Mouse (Mus musculus) erythroid progenitor cell, adult 5-6 weeks (primary cell): ENCODE results near the gene Spsb1. TPM values are rescaled to one million over a fixed set of nuclear protein-coding genes. Genes with fewer than 3 reads are reported as not detected.

Experiments
- ATAC-seq: replicated peaks from 2 replicates; pipeline ENCODE4 v1.8.0; 2016; ENCODE audit warnings: moderate number of reproducible peaks, mild to moderate bottlenecking, moderate TSS enrichment, inconsistent platforms; ENCODE audit not compliant: poor library complexity, low FRiP score, severe bottlenecking
- total RNA-seq, 2 experiments: library from RNA; stranded (forward) in 1 of 2; stranded (reverse) in 1 of 2; fragments of 150-400 nt in 1 of 2; fragments of 186-747, 209-891 nt in 1 of 2; gene quantifications; 2 replicates each; pipeline versions ENCODE4 v1.2.3 to v1.2.4; 2015 to 2017; ENCODE audit warnings: low replicate concordance in 2 of 2

Spsb1 gene
- total RNA-seq, 2 experiments from 2014 or later: not detected

DNA sequence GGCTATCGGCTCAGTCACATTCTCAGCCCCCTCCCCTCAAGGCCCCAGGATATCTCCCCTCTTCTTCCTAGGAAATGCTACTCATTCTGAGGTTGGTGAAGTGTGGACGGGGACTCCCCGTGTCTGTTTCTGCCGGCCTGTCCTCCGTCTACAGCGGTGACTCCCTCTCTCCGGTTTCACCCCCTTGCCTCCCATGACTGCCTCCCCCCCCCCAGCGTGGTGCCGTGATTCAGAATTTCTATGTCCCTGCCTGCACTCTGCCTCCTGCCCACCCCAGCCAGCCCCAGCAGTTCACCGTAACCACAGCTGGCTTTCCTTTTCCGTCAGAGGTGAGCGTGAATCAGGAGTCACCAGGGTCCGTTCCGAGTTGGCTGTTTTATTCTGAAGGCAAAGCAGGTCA, 86.1 kb downstream of the Spsb1 start:
- no peak for ATAC-seq

DNA sequence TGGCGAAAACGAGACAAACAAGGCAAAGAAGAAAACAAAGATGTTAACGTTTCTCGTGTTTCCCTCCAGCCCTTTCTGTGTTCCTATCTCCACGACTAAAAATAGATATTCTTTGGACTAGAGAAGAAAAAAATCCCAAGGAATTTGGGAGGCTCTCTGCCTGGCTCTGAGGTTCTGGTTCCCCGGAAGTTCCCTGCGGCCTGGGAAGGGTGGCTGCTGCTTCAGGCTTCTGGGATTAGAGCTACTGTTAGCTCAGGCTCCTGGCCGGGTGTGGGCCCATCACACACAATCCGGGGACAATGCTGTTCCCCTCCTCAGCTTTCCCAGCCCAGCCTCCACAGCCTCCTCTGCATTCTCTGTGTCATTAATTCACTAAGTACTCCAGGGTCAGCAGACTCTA, 86.8 kb downstream of the Spsb1 start:
- no peak for ATAC-seq

DNA sequence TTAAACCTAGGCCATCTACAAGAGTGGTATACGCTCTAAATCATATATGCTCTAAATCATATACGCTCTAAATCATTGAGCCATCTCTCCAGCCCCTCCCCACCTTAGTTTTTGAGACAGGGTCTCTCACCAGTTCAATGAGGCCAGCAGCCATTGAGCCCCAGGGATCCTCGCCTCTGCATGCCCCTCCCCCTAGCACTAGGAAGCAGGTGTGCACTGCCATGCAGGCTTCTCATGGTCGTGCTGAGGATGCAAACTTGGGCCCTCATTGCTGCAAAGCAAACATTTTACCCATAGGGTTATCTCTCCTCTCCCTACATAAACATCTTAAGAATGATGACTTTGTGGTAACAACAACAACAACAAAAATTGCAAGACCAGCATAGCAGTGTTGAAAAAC, 87.5 kb downstream of the Spsb1 start:
- ATAC-seq: no peak

DNA sequence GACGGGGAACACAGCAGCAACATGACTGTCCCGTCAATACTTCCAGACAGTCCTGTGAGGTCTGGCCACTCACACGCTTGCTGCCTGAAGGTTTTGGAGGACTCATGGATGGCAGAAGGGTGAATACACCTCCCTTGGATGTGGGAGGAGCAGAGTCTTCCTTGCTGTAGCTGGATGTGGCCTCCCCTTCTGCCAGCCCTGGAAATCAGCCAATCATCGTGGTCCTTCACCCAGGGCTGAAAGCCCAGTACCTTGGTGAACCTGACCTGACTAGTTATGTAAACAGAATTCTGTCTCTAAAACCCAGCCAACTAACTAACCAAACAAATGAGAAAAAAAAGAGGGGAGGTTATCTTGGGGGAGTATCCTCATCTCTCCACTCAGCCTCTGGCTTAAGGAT, 90.4 kb downstream of the Spsb1 start:
- no peak for ATAC-seq

DNA sequence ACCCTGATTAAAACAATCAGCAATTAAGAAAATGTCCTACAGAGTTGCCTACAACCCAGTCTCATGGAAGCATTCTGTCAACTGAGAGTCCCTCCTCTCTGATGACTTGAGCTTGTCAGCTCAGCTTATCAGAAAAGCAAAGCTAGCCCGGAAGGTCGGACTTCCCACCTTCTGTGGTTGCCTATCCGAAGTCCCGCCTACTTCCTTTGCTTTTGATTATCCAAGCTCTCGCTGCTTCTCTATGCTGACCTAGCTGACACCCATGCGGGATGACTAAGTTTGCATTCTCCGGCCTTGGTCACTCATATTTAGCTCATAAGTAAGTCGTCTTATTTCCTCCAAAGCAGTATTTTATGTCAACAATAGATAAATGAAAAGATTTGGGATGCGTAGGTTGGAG, 91.3 kb downstream of the Spsb1 start:
- no peak for ATAC-seq

DNA sequence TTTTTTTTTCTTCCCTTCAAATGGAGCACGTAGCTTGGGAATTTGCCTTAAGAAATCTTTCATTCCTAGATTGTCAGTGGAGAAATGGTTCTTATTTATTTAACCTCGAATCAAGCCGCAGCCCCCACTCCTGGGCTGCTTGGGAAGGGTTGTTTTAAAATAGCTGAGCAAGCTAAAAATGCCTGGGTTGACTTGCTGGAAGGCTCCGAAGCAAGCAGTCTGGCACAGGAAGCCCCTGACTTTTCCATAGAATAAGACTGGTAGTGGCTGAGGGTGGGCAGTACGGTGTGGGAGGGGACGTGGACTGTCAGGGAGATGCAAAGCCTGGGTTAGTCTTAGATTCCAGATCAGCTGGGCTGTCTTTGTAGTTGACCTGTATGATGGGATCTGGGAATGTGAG, 94.5 kb downstream of the Spsb1 start:
- no peak for ATAC-seq

DNA sequence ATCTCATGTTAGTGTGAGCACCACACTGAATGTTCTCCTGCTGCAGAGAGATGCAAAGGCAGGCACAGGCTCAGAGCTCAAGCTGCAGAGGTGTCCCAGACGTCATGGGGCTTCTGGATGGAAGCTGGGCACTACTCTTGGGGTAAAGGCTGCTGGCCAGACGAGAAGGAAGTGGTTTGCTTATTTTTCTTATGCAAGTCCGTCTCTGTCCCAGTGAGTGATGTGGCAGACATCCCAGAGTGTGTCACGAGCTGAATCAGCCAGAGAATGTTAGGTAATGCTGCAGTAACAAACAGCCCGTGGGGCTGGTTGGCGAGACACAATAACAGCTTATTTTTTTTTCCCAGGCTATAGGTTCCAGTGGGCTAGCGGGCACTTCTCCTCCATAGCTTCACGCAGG, 96.3 kb downstream of the Spsb1 start:
- ATAC-seq: no peak

DNA sequence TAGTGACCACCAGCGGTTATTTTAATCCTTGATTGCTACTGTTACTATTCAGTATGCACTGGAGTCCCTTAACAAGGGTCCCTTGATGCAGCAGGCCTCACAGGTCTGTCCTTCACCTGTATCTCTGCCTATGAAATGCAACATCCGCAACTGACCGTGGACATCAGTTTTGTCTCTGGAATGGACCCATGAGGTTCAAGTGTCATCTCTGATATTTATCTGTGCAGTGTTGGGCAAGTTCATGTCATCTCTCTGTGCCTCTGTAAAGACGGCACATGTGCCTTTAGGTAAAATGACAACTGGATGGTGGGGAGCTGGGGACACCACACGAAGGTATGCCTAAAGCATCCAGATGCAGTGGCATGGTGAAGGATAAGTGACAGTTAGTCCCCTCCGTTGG, 96.7 kb downstream of the Spsb1 start:
- ATAC-seq: no peak

DNA sequence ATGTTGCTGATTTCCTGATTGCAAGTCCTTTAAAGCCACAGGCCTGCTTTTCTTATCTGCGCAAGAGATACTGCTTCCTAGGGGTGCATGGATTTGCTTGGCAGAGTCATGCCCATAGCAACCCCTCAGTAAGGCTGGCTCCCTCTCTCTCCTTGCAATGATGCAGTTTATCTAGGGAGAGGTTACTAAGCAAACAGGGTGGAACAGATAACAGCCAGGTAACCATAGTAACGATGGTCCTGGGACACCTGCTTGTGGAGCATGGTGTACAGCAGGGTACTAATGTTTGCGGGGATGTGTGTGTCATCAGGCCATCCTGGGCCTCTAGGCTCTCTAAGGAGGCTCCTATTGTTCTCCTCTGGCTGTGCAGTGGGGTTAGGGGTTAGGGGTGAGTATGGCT, 97.2 kb downstream of the Spsb1 start:
- no peak for ATAC-seq

DNA sequence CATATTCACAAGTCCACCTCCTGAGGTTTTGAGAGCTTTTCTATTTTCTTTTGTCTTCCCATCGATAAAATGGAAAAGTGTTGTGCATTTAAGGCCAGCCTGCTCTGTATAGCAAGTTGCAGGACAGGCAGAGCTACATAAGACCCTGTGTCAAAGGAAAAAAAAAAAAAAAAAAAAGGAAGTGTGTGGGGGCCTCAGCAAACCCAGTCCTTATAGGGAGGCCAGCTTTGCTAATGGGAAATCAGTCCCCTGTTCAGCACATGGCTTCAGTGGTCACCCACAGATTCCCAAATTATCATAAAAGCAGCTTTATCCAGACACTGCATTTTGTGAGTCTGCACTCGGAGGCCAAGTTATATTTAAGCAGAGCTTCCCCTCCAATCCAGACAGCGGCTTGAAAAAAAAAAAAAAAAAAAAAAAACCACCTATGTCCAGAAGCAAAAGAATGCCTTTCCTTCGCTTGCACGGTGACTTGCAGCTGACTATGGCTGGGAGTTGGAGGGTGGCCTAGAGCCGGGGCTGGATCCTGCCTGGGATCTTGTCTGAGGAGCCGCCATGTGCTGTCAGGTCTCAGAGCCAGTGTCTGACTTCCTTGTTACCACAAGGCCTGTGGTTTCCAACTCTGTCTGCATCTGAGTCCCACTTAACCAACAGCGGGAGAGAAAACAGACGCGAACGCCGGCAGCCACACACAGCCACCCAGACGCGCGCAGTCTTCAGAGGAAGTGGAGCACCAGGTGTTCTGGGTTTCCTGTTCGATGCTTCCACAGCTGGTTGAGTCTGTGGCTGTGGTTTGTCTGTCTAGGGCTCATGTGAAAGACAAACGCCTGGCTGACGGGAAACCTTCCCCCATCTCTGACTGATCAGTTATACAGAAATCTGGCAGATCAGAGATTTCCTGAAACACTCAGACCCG, 98.7 kb downstream of the Spsb1 start:
- no peak for ATAC-seq

DNA sequence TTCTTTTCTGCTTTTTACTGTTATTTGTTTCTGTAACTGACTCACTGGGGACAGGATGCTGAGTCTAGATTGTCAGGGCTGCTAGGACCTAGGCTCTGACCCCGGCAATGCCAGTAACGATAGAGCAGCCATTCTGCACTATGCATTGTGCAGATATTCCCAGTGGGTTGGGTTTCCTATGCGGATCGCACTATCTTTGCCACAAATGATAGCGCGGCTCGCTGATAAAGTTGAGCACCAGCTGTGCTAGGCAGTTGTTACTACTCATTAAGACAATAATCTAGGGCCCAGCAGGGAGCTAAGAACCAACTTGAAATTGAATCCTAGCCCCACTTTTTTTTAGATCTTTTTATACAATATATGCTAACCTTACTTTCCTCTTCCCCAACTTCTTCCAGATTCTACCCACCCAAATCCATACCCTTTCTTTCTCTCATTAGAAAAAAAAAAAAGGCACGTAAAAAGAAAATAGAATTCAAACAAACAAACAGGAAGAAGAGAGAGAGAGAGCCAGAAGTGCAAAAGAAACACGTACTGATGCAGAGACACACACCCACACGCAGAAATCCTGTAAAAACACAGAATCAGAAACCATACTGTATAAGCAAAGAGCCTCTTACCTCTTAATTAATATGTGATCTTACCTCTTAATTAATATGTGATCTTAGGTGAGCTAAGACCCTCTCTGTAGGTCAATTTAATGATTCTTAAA, 99.5 kb downstream of the Spsb1 start:
- no peak for ATAC-seq

DNA sequence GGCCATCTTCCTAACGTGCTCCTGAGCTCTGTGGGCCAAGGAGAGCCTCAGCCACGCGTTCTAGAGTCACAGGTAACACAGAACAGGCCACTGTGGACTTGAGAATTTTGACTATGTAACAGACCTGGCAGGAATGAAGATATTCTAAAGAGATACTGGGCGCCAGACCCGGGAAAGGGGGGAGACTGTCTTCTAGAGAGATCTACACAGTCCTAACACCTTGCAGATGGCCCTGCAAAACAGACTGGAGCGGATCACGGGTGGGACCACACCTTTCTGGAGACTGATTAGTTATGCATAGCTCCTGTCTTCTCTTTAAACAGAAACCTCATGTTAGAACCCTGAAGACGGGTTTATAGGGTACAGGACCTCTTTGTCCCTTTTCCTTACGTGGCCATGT, 100.1 kb downstream of the Spsb1 start:
- ATAC-seq: no peak

DNA sequence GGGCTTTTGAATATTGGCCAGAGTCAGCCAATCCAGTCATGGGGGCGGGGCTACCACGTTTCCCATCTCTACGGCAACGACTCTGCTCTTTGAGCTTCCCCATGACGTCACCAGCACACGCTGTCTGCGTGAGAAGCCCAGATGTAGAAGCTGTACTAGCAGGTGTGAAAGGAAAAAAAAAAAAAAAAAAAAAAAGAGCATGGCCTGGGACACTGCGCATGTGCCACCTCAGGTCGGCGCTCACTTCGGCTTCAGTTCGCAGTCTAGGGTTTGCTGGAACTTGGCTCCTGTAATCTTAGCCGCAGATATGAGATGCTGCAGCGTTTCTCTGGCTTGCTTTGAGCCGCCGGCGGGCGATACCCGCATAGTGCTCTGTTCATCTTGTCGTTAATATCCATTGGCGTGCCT, 100.5 kb downstream of the Spsb1 start:
- ATAC-seq: no peak

DNA sequence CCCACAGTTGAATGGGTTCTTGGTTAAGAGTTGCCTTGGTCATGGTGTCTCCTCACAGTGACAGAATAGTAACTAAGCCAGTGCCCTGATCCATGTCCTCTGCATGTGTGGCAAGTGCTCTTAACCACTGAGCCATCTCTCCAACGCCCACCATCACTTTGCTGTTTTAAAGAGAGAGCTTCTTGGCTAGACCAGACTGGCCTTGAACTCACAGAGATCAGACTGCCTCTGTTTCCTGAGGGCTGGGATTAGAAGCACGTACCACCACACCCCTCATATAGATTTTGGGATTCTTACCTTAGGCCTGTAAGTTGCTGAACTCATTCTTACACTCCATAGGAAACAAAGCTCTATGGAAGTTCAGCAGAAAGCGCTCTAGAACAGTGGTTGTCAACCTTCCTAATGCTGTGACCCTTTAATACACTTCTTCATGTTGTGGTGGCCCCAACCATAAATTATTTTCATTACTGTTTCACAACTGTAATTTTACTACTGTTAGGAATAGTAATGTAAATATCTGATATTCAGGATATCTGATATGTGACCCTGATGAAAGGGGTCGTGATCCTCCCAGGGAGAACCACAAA, 101.1 kb downstream of the Spsb1 start:
- no peak for ATAC-seq

DNA sequence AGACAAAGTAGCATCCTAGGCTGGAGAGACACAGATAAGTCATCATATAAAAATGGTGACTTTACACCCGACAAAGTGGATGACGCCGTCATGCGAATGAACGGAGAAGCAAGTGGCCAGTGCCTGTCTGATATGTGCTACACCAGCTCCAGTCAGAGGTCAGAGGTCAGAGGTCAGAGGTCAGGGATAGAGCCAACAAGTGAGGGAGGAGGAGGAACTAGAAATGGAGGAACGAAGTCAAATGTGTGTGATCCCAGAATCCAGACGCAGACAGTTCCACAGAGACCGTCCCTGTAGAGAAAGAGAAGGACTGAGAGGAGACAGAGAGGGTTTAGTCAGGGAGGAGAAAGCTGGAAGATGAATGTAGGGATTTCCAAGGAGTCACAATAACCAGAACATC, 103.3 kb downstream of the Spsb1 start:
- no peak for ATAC-seq

DNA sequence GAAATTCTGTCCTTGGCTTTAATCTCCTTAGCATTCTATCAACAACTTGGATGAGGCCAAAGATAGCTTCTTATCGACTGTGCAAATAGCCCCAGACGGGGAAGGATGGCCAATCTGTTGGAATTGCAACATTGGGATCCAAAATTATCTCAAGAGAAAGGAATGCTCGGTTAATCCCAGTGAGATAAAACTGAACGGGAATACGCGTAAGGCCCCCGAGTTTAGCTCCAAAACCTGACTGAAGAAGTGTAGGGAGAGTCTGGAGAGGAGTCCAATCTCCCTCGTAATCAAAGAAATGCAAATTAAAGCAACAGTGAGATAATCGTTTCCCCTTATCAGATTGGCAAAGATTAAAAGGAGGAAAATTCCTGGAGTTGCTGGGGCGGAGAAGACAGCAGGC, 104.2 kb downstream of the Spsb1 start:
- ATAC-seq: no peak

DNA sequence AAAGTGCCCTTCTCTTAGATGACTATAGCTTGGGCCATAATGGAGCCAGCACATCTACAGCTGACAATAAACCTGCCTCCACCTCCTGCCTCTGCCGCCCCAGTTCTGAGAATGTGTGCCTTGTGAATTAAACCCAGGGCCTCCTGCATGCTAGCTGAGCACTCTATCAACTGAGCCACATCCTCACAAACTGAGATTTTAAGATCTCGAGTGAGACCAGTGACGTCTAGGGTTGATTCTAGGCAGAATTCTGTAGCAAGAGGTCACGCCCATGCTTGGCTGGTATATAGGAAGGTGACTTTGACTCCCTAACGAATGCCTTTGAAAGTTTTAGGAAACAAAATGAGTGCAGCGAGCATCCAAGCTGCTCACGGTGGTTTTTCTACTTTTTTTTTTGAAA, 104.8 kb downstream of the Spsb1 start:
- no peak for ATAC-seq

DNA sequence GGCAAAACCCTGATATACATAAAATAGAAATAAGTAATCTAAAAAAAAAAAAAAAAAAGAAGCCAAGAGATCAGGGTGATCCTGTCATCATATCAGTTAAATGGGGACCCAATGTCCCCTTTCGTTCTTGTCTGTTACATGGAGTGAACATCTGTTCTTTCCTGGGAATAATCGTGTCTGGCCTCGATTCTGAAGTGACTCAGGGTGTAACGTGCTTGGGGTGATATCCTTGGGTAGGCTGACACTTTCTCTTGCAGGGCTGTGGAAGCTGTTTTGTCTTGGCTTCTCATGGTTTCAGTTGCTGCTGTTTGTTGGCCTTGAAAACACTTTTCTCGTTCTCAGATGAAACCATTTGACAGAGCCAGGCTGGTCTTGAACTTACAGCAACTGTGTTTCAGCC, 105.8 kb downstream of the Spsb1 start:
- ATAC-seq: no peak

DNA sequence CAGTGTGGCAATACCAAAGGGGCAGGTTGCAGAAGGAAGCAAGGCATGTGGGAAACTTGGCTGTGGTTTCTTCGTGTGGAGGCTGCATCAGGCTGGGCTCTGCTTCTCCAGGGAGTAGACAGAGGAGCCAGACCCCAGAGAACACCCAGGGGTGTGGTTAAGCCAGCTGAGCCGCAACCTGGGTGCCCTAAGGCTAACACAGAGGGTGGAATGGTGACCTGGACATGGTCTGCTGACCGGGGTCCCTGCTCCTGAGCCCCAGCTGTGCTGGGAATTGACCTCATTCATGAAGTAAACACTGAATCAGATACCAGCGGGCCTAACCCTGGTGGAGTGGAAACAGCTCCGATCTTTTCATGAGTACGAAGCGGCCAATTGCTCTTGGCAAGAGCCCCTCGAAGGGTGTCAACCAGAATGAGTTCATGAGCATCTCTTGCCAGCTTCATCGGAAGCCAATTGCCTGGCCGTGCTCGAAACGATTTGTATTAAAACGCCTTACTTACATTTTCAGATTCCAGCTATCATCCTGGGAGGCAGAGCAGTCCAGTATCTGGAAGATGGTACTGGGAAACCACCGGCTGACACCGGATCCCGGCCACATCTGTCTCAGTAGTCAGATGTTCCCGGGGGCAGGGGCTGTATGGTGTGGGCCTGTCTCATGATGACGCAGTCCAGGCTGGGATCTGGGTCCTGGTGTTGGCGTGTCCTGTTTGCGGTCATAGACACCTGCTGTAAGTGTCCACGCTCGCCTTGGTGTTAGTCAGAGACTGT, 107.8 kb downstream of the Spsb1 start:
- ATAC-seq: no peak
